Mouse (Mus musculus): ENCODE data around the gene Apaf1.

DNA sequence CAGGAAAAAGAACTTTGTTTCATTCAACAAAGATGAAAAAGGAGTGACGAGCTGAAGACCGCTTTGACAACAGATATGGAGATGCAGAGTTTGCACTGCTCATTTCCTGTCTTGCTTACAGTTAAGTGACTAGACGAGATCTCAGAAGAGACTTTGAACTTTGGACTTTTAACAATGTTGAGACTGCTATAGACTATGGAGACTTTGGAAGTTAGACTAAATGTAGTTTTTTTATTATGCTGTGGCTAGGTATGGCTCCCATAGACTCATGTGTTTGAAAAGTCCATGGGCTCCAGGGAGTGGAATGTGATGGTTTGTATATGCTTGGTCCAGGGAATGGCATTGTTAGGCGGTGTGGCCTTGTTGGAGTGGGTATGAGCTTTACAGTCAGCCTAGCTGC lies 100.8 kb downstream of the Apaf1 start:
- TF ChIP-seq POLR2A (IDR thresholded peaks at IDR 0.05; ENCODE audit: low read depth, low read length), result no peak
- no peak for TF ChIP-seq CTCF (IDR thresholded peaks at IDR 0.05; ENCODE audit: borderline replicate concordance, insufficient read depth, low read length)
